Mouse (Mus musculus): ENCODE data around the gene Nceh1. TPM values are rescaled to one million over a fixed set of nuclear protein-coding genes. Genes with fewer than 3 reads are reported as not detected.

Nceh1 gene
- total and polyA plus RNA-seq, 3 experiments, result 17.2 to 45.1 (median 25.7) TPM

DNA sequence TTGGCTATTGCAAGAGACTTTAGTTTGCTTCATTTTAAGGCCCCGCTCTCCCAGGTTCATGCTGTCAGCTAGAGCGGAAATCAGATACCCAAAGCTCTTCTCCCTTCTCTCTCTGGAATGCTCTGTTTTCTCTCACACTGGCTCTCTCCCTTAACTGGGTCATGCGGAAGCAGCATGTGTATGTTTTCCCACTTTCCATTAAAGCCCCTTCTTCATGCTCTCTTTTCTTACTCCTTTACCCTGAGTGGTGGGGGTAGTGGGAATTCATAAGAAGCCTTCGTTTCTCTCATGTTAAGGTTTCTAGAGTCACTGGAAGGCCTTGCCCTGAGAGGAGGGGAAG, 23.4 kb downstream of the Nceh1 start:
- Histone ChIP-seq H3K4me3 (ENCODE audit: low read depth, low read length) (no peak overlapping the region), H3K27me3 (ENCODE audit: insufficient read depth, low read length) (no peaks in the 10 kb centered on the region), H3K9me3 (replicated peaks) (0 out of 2 replicates have a peak, but pooled peaks cover 4% of the 10 kb centered on the region), H3K4me1 (ENCODE audit: insufficient read depth, low read depth, low read length) (no peaks in the 10 kb centered on the region; the same call in 1 of the 2 replicates), H3K36me3 (replicated peaks) (peaks cover 60% of the 10 kb centered on the region)
- TF ChIP-seq GATA1 (IDR thresholded peaks at IDR 0.05; ENCODE audit: borderline replicate concordance, low read length), result no peak
- no peak for TF ChIP-seq POLR2AphosphoS5 (IDR thresholded peaks at IDR 0.05; ENCODE audit: insufficient replicate concordance, low read depth, low read length)
- no peak for TF ChIP-seq GATA2 (IDR thresholded peaks at IDR 0.05; ENCODE audit: borderline replicate concordance, low read depth, low read length)
- no peak for TF ChIP-seq CTCF (IDR thresholded peaks at IDR 0.05; ENCODE audit: low read depth, low read length)
- no peak for TF ChIP-seq TAL1 (conservative IDR thresholded peaks at IDR 0.05; ENCODE audit: low read depth, low read length)
- DNase-seq (ENCODE audit: low spot score) (no peak), ATAC-seq (ENCODE audit: extremely low read depth, insufficient number of reproducible peaks, low FRiP score, poor library complexity, severe bottlenecking) (no peak)

DNA sequence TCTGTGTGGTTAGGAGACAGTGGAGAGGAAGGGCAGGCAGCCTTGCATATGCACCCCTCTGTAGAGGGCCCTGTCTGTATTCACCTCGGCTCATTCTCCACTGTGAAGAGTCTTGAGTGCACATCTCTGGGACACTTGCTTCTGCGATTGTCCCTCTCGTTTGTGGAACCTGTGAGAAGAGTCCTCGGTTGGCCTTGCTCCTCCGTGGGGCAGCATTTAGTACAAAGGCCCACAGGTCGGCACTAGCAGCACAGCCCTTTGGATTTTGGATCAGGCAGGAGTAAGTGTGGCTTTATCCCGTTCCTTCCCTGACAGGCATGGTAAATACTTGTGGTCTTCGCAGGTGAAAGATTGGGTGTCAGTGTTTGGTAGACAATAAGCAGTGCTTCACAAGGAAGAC, 23.8 kb downstream of the Nceh1 start:
- Histone ChIP-seq H3K36me3 (replicated peaks) (peaks cover 61% of the 10 kb centered on the region), H3K4me1 (ENCODE audit: insufficient read depth, low read depth, low read length) (no peaks in the 10 kb centered on the region; the same call in 1 of the 2 replicates), H3K9me3 (replicated peaks) (0 out of 2 replicates have a peak, but pooled peaks cover 4% of the 10 kb centered on the region), H3K4me3 (ENCODE audit: low read depth, low read length) (no peak overlapping the region), H3K27me3 (ENCODE audit: insufficient read depth, low read length) (no peaks in the 10 kb centered on the region)
- ATAC-seq (ENCODE audit: extremely low read depth, insufficient number of reproducible peaks, low FRiP score, poor library complexity, severe bottlenecking), result no peak
- TF ChIP-seq TAL1 (conservative IDR thresholded peaks at IDR 0.05; ENCODE audit: low read depth, low read length), result no peak
- TF ChIP-seq GATA2 (IDR thresholded peaks at IDR 0.05; ENCODE audit: borderline replicate concordance, low read depth, low read length), result no peak
- no peak for TF ChIP-seq POLR2AphosphoS5 (IDR thresholded peaks at IDR 0.05; ENCODE audit: insufficient replicate concordance, low read depth, low read length)
- no peak for TF ChIP-seq CTCF (IDR thresholded peaks at IDR 0.05; ENCODE audit: low read depth, low read length)
- no peak for TF ChIP-seq GATA1 (IDR thresholded peaks at IDR 0.05; ENCODE audit: borderline replicate concordance, low read length)
- DNase-seq (ENCODE audit: low spot score), result no peak

DNA sequence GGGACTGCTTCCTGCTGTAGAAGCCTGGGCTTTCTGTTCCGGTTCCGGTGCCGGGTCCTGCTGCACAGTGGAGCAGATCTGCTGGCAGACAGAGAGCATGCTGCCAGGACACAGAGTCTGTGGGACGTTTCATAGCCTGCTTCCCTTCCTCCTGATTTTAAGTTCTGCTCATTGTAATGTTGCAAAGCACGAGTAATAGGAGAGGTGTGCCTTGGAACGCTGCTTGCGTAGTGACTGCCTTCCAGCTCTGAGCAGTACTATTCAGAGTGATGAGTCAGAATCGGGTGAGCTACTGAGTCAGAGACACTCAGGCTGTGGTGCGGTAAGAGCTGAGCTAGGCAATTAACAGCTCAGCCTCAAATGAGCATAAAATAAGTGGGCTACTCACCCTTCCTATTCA, 26.9 kb downstream of the Nceh1 start:
- no peak for DNase-seq (ENCODE audit: low spot score)
- Histone ChIP-seq H3K4me1 (ENCODE audit: insufficient read depth, low read depth, low read length) (no peaks in the 10 kb centered on the region; the same call in 1 of the 2 replicates), H3K9me3 (replicated peaks) (0 out of 2 replicates have a peak, but pooled peaks cover 4% of the 10 kb centered on the region), H3K36me3 (replicated peaks) (peaks cover 58% of the 10 kb centered on the region), H3K27me3 (ENCODE audit: insufficient read depth, low read length) (no peaks in the 10 kb centered on the region), H3K4me3 (ENCODE audit: low read depth, low read length) (no peak overlapping the region)
- no peak for TF ChIP-seq TAL1 (conservative IDR thresholded peaks at IDR 0.05; ENCODE audit: low read depth, low read length)
- no peak for TF ChIP-seq CTCF (IDR thresholded peaks at IDR 0.05; ENCODE audit: low read depth, low read length)
- no peak for TF ChIP-seq GATA1 (IDR thresholded peaks at IDR 0.05; ENCODE audit: borderline replicate concordance, low read length)
- no peak for ATAC-seq (ENCODE audit: extremely low read depth, insufficient number of reproducible peaks, low FRiP score, poor library complexity, severe bottlenecking)

GRCm38 (mm10) chr3:27210271-27210670, 27.5 kb downstream of the Nceh1 start:
- peak; percentile 61 for ATAC-seq (ENCODE audit: extremely low read depth, insufficient number of reproducible peaks, low FRiP score, poor library complexity, severe bottlenecking)
- Histone ChIP-seq H3K9me3 (replicated peaks) (0 out of 2 replicates have a peak, but pooled peaks cover 4% of the 10 kb centered on the region), H3K4me3 (ENCODE audit: low read depth, low read length) (no peak overlapping the region), H3K4me1 (ENCODE audit: insufficient read depth, low read depth, low read length) (no peaks in the 10 kb centered on the region; the same call in 1 of the 2 replicates), H3K36me3 (replicated peaks) (peaks cover 58% of the 10 kb centered on the region), H3K27me3 (ENCODE audit: insufficient read depth, low read length) (no peaks in the 10 kb centered on the region)
- TF ChIP-seq GATA1 (IDR thresholded peaks at IDR 0.05; ENCODE audit: borderline replicate concordance, low read length) (no peak), CTCF (IDR thresholded peaks at IDR 0.05; ENCODE audit: low read depth, low read length) (no peak), TAL1 (conservative IDR thresholded peaks at IDR 0.05; ENCODE audit: low read depth, low read length) (no peak), GATA2 (IDR thresholded peaks at IDR 0.05; ENCODE audit: borderline replicate concordance, low read depth, low read length) (no peak), POLR2AphosphoS5 (IDR thresholded peaks at IDR 0.05; ENCODE audit: insufficient replicate concordance, low read depth, low read length) (no peak)
- DNase-seq (ENCODE audit: low spot score), result no peak

DNA sequence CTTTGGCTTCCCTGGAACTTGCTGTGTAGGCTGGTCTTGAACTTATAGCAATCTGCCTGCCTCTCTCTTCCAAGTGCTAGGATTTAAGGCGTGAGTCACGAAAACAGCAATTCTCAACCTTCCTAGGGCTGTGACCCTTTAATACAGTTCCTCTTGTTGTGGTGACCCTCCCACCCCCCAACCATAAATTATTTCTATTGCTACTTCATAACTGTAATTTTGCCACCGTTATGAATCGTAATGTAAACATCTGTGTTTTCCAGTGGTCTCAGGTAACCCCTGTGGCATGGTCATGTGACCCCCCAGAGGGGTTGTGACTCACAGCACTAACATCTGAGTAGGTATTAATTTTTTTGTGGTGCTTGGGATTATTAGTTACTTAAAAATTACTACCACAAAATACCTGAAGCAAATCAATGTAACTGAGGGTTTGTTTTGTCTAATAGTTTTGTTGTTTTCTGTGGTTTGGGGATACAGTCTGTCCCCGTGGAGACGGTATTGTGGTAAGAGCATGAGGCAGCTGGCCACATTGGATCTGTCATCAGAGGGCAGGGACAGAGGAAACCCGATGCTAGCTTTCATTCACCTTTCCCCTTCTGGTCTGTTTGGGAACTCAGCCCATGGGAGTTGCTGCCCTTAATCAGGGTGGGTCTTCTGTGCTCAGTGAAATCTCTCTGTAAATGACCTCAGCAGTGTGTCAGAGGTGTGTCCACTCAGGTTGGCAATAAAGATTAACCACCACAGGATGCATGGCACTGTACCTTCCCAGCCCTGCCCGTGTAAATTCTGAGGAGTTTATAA, 31.5 kb downstream of the Nceh1 start:
- TF ChIP-seq TAL1 (conservative IDR thresholded peaks at IDR 0.05; ENCODE audit: low read depth, low read length) (no peak), CTCF (IDR thresholded peaks at IDR 0.05; ENCODE audit: low read depth, low read length) (no peak), GATA1 (IDR thresholded peaks at IDR 0.05; ENCODE audit: borderline replicate concordance, low read length) (no peak), GATA2 (IDR thresholded peaks at IDR 0.05; ENCODE audit: borderline replicate concordance, low read depth, low read length) (no peak), POLR2AphosphoS5 (IDR thresholded peaks at IDR 0.05; ENCODE audit: insufficient replicate concordance, low read depth, low read length) (no peak)
- H3K27me3 ChIP-seq (ENCODE audit: insufficient read depth, low read length), result no peaks in the 10 kb centered on the region
- DNase-seq (ENCODE audit: low spot score) (no peak), ATAC-seq (ENCODE audit: extremely low read depth, insufficient number of reproducible peaks, low FRiP score, poor library complexity, severe bottlenecking) (no peak)
- no peak overlapping the region for H3K4me3 ChIP-seq (ENCODE audit: low read depth, low read length)
- 0 out of 2 replicates have a peak, but pooled peaks cover 3% of the 10 kb centered on the region for H3K9me3 ChIP-seq (replicated peaks)
- no peaks in the 10 kb centered on the region; the same call in 1 of the 2 replicates for H3K4me1 ChIP-seq (ENCODE audit: insufficient read depth, low read depth, low read length)
- H3K36me3 ChIP-seq (replicated peaks), result peaks cover 50% of the 10 kb centered on the region

GRCm38 (mm10) chr3:27217331-27217730, 34.6 kb downstream of the Nceh1 start:
- TF ChIP-seq GATA1 (IDR thresholded peaks at IDR 0.05; ENCODE audit: borderline replicate concordance, low read length) (no peak), POLR2AphosphoS5 (IDR thresholded peaks at IDR 0.05; ENCODE audit: insufficient replicate concordance, low read depth, low read length) (no peak), CTCF (IDR thresholded peaks at IDR 0.05; ENCODE audit: low read depth, low read length) (no peak), GATA2 (IDR thresholded peaks at IDR 0.05; ENCODE audit: borderline replicate concordance, low read depth, low read length) (no peak)
- Histone ChIP-seq H3K36me3 (replicated peaks) (peaks cover 45% of the 10 kb centered on the region), H3K4me3 (ENCODE audit: low read depth, low read length) (no peak overlapping the region), H3K27me3 (ENCODE audit: insufficient read depth, low read length) (no peaks in the 10 kb centered on the region), H3K9me3 (replicated peaks) (no peaks in the 10 kb centered on the region), H3K4me1 (ENCODE audit: insufficient read depth, low read depth, low read length) (no peaks in the 10 kb centered on the region)
- no peak for ATAC-seq (ENCODE audit: extremely low read depth, insufficient number of reproducible peaks, low FRiP score, poor library complexity, severe bottlenecking)
- DNase-seq (ENCODE audit: low spot score), result no peak

Data from G1E (cell line).